Mouse (Mus musculus) megakaryocyte, embryonic 14.5 days (primary cell): ENCODE data around the gene Rhof. TPM values are rescaled to one million over a fixed set of nuclear protein-coding genes. Genes with fewer than 3 reads are reported as not detected.

ENCODE experiments used
- H3K27me3 ChIP-seq: replicated peaks from 2 replicates; pipeline ENCODE3; 2012; ENCODE audit warnings: inconsistent platforms
- H3K36me3 ChIP-seq: replicated peaks from 2 replicates; pipeline ENCODE3; 2012; ENCODE audit warnings: low read length, inconsistent platforms, mixed read lengths
- H3K4me1 ChIP-seq: 2 replicates; pipeline ENCODE4 v1.6.1; 2012; ENCODE audit warnings: inconsistent platforms
- H3K4me3 ChIP-seq: replicated peaks from 2 replicates; pipeline ENCODE3; 2012; ENCODE audit warnings: moderate library complexity, mild to moderate bottlenecking, inconsistent platforms
- H3K9me3 ChIP-seq: 2 replicates; pipeline ENCODE4 v1.6.1; 2012; ENCODE audit warnings: inconsistent platforms
- FLI1 ChIP-seq: IDR thresholded peaks from 2 replicates; pipeline ENCODE4 v1.6.1; 2012; ENCODE audit warnings: low read length, inconsistent platforms, mixed read lengths
- GATA1 ChIP-seq: IDR thresholded peaks from 3 replicates; pipeline ENCODE4 v1.6.1; 2012; ENCODE audit warnings: mixed read lengths, low read length, inconsistent platforms, borderline replicate concordance
- polyA plus RNA-seq: library from polyadenylated mRNA; stranded (reverse); fragments of >175 nt; gene quantifications from 2 replicates; pipeline ENCODE4 v1.2.3, GENCODE M21; 2012; ENCODE audit warnings: low replicate concordance; ENCODE audit not compliant: insufficient read depth

Rhof gene
- polyA plus RNA-seq, result 21.3 and 61.2 TPM in 2 replicates

- H3K36me3 ChIP-seq, result peaks cover 89% of the 10 kb centered on the region
- H3K9me3 ChIP-seq, result no peaks in the 10 kb centered on the region
- no peaks in the 10 kb centered on the region for H3K27me3 ChIP-seq
- H3K4me3 ChIP-seq, result peak within 1 kb of the TSS; percentile 98
- H3K4me1 ChIP-seq, result peaks cover 100% of the 10 kb centered on the region
- TF ChIP-seq FLI1 (no peak), GATA1 (no peak)
Observed at GRCm38 (mm10) chr5:123132308-123133071, at the start of gene Rhof. Gene Rhof (minus strand): TSS chr5:123132692.

GRCm38 (mm10) chr5:123181536-123181935 is 49.0 kb upstream of the Rhof start:
- Histone ChIP-seq H3K4me3 (no peak overlapping the region), H3K27me3 (peaks cover 68% of the 10 kb centered on the region), H3K9me3 (peaks cover 16% of the 10 kb centered on the region), H3K36me3 (no peaks in the 10 kb centered on the region), H3K4me1 (no peaks in the 10 kb centered on the region)
- no peak for TF ChIP-seq FLI1
- TF ChIP-seq GATA1, result no peak

GRCm38 (mm10) chr5:123180390-123180789 is 47.9 kb upstream of the Rhof start:
- Histone ChIP-seq H3K36me3 (no peaks in the 10 kb centered on the region), H3K4me1 (no peaks in the 10 kb centered on the region), H3K27me3 (peaks cover 70% of the 10 kb centered on the region), H3K4me3 (no peak overlapping the region), H3K9me3 (peaks cover 26% of the 10 kb centered on the region)
- TF ChIP-seq GATA1 (no peak), FLI1 (no peak)

- H3K9me3 ChIP-seq, result peaks cover 34% of the 10 kb centered on the region
- TF ChIP-seq FLI1 (no peak), GATA1 (no peak)
- peaks cover 73% of the 10 kb centered on the region for H3K27me3 ChIP-seq
- H3K36me3 ChIP-seq, result no peaks in the 10 kb centered on the region
- no peak overlapping the region for H3K4me3 ChIP-seq
- no peaks in the 10 kb centered on the region for H3K4me1 ChIP-seq
Observed at GRCm38 (mm10) chr5:123178792-123179191, 46.3 kb upstream of the Rhof start.

- peaks cover 23% of the 10 kb centered on the region for H3K27me3 ChIP-seq
- peak overlapping the region; percentile 80 for H3K4me3 ChIP-seq
- peaks cover 20% of the 10 kb centered on the region for H3K36me3 ChIP-seq
- TF ChIP-seq FLI1 (no peak), GATA1 (no peak)
- H3K4me1 ChIP-seq, result peaks cover 17% of the 10 kb centered on the region
- H3K9me3 ChIP-seq, result peaks cover 20% of the 10 kb centered on the region
Observed at GRCm38 (mm10) chr5:123171646-123172350, 39.3 kb upstream of the Rhof start.

- Histone ChIP-seq H3K9me3 (peaks cover 8% of the 10 kb centered on the region), H3K27me3 (peaks cover 12% of the 10 kb centered on the region), H3K4me3 (no peak overlapping the region), H3K36me3 (peaks cover 34% of the 10 kb centered on the region), H3K4me1 (peaks cover 17% of the 10 kb centered on the region)
- TF ChIP-seq FLI1 (no peak), GATA1 (no peak)
Observed at GRCm38 (mm10) chr5:123170365-123170764, 37.9 kb upstream of the Rhof start.

GRCm38 (mm10) chr5:123169284-123169683 is 36.8 kb upstream of the Rhof start, which contains the start of gene Psmd9:
Gene Psmd9 (plus strand): TSS chr5:123169413.
- TF ChIP-seq FLI1 (no peak), GATA1 (no peak)
- Histone ChIP-seq H3K4me3 (peak within 1 kb of the TSS; percentile 38), H3K9me3 (no peaks in the 10 kb centered on the region), H3K36me3 (peaks cover 40% of the 10 kb centered on the region), H3K27me3 (peaks cover 2% of the 10 kb centered on the region), H3K4me1 (peaks cover 17% of the 10 kb centered on the region)

- no peak overlapping the region for H3K4me3 ChIP-seq
- H3K9me3 ChIP-seq, result no peaks in the 10 kb centered on the region
- peaks cover 17% of the 10 kb centered on the region for H3K4me1 ChIP-seq
- no peaks in the 10 kb centered on the region for H3K27me3 ChIP-seq
- peaks cover 57% of the 10 kb centered on the region for H3K36me3 ChIP-seq
- TF ChIP-seq GATA1 (no peak), FLI1 (no peak)
Observed at GRCm38 (mm10) chr5:123167591-123167990, 35.1 kb upstream of the Rhof start.

- peaks cover 17% of the 10 kb centered on the region for H3K4me1 ChIP-seq
- no peaks in the 10 kb centered on the region for H3K9me3 ChIP-seq
- H3K36me3 ChIP-seq, result peaks cover 68% of the 10 kb centered on the region
- no peak overlapping the region for H3K4me3 ChIP-seq
- TF ChIP-seq FLI1 (no peak), GATA1 (no peak)
- H3K27me3 ChIP-seq, result no peaks in the 10 kb centered on the region
Observed at GRCm38 (mm10) chr5:123166437-123166836, 33.9 kb upstream of the Rhof start.

GRCm38 (mm10) chr5:123162942-123163341 is 30.4 kb upstream of the Rhof start:
- Histone ChIP-seq H3K9me3 (no peaks in the 10 kb centered on the region), H3K27me3 (no peaks in the 10 kb centered on the region), H3K36me3 (peaks cover 92% of the 10 kb centered on the region)

More at GRCm38 (mm10) chr5:123162942-123163341, 30.4 kb upstream of the Rhof start:
- H3K4me3 ChIP-seq, result no peak overlapping the region
- TF ChIP-seq FLI1 (no peak), GATA1 (no peak)
- peaks cover 20% of the 10 kb centered on the region for H3K4me1 ChIP-seq
